Mouse (Mus musculus) kidney, embryonic 16.5 days (tissue): Measurements from ENCODE around the gene Dock7. TPM values are rescaled to one million over a fixed set of nuclear protein-coding genes. Genes with fewer than 3 reads are reported as not detected.

Experiments used
- ATAC-seq: fragments of 200-750 bp; cut with Nextera tagmentation; 2 replicates; pipeline ENCODE4 v1.8.0; 2017; ENCODE audit warnings: moderate TSS enrichment; ENCODE audit not compliant: low FRiP score, low TSS enrichment
- H3K27ac ChIP-seq: fragments of 300-500 bp; sonication (generic); 2 replicates; pipeline ENCODE4 v1.5.1; 2014; ENCODE audit warnings: low read length
- H3K27me3 ChIP-seq: fragments of 300-500 bp; sonication (generic); 2 replicates; pipeline ENCODE4 v1.6.1; 2014; ENCODE audit warnings: low read length, control low read depth, mixed read lengths; ENCODE audit not compliant: insufficient read depth
- H3K36me3 ChIP-seq: fragments of 300-500 bp; sonication (generic); 2 replicates; pipeline ENCODE4 v1.6.1; 2014; ENCODE audit warnings: low read length, control low read depth, mixed read lengths; ENCODE audit not compliant: insufficient read depth
- H3K4me1 ChIP-seq: fragments of 300-500 bp; sonication (generic); 2 replicates; pipeline ENCODE4 v1.6.1; 2014; ENCODE audit warnings: low read length, control low read depth, mixed read lengths; ENCODE audit not compliant: insufficient read depth
- H3K4me2 ChIP-seq: fragments of 300-500 bp; sonication (generic); replicated peaks from 2 replicates; pipeline ENCODE4 v1.6.1; 2014; ENCODE audit warnings: low read depth, low read length
- H3K4me3 ChIP-seq: fragments of 300-500 bp; sonication (generic); 2 replicates; pipeline ENCODE4 v1.5.1; 2014; ENCODE audit warnings: mild to moderate bottlenecking, low read length
- H3K9ac ChIP-seq: fragments of 300-500 bp; sonication (generic); replicated peaks from 2 replicates; pipeline ENCODE4 v1.6.1; 2014; ENCODE audit warnings: low read length
- H3K9me3 ChIP-seq: fragments of 300-500 bp; sonication (generic); 2 replicates; pipeline ENCODE4 v1.6.1; 2016; ENCODE audit warnings: low read length, control low read depth
- WGBS: fragments of 180-500 bp; shearing (Covaris S2); extraction: QIAGEN DNeasy Blood & Tissue Kit; methylation state at CpG from one replicate; pipeline ENCODE4 v1.1.7; 2014; 5-methylcytosine and 5-hydroxymethylcytosine counted together
- polyA plus RNA-seq: library from polyadenylated mRNA; unstranded; fragments of >200 nt; fragmentation: Nextera tagmentation; extraction: Ambion mirVana; gene quantifications from 2 replicates; pipeline ENCODE4 v1.2.1, GENCODE M21; 2015

The Dock7 gene
- 50.3 and 63.0 TPM in 2 replicates for polyA plus RNA-seq

DNA sequence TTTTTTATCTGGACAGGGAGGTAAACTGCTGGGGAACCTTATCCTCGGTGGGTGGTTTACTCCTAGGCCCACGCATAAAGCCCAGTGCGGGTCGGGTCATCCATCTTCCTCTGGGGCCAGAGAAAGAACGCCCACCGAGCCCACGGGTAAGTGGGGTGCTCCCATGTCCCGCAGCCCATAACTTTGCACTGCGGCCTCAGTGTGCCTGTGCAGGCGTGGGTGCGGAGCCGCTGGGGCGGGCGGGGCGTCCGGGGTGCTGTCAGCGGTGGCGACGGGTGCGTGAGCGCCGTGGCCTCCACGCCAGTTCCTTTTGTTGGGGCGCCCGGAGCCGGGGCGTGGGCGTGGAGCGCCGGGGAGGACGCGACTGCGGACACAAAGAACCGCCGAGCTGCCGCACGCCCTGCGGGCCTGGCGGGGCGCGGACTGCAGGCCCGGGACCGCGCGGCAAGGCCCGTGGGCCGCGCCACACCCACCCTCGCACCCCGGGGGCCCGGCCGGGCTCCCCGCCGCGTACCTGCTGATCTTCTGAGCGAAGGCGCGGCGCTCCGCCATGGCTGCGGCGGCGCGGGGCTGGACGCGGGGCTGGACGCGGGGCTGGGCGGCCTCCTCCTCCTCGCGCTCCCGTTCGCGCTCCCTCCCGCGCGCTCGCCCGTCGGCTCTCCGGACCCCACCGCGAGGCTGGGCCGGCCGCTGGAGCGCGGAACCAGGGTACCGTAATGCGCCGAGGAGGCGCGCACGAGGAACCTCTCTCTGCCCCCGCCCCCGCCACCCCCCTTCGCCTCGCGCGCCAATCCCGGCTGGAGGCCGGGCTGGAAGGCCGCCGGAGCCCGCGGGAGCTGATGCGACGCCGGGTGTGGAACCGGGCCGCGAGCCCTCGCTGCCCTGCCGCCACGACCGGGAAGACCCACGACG is at the start of gene Dock7:
Dock7 (minus strand) TSS at position 705 of the 912 bp plus-strand sequence.
- Histone ChIP-seq H3K27ac (peak within 1 kb of the TSS; percentile 79), H3K9me3 (no peaks in the 10 kb centered on the region), H3K27me3 (peaks cover 1% of the 10 kb centered on the region; the same call in 1 of the 2 replicates), H3K4me3 (peak within 1 kb of the TSS; percentile 75), H3K9ac (peak within 1 kb of the TSS; percentile 98), H3K36me3 (no peaks in the 10 kb centered on the region), H3K4me2 (peak within 1 kb of the TSS; percentile 71), H3K4me1 (peaks cover 32% of the 10 kb centered on the region)
- ATAC-seq = peak; percentile 96
- WGBS = under 1% methylated on average over 78 of the region's 117 CpGs

DNA sequence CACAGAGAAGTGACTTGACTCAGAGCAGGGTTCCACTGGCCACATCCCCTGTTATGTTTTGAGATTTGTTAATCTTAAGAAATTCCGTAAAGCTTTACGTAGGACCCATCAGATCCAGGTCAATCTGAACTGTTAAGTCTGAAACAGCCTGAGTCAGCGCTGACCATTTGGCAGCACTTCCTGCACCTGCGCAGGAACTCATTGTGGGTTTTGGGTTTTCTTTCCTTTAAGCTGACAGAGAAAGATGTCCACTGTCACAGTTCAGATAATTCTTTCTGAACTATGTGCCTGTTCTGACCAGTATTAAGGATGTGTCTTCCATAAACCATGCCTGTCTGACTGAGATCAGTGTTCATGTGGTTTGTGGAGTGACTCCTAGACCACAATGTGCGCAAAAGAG is 48.2 kb upstream of the Dock7 start:
- Histone ChIP-seq H3K27ac (no peak overlapping the region), H3K9me3 (no peaks in the 10 kb centered on the region), H3K27me3 (no peaks in the 10 kb centered on the region; the same call in 1 of the 2 replicates), H3K4me3 (no peak overlapping the region), H3K9ac (no peak overlapping the region), H3K4me1 (no peaks in the 10 kb centered on the region), H3K36me3 (no peaks in the 10 kb centered on the region), H3K4me2 (no peak overlapping the region)
- WGBS = 95% methylated on average over 5 of the region's 5 CpGs
- no peak for ATAC-seq

DNA sequence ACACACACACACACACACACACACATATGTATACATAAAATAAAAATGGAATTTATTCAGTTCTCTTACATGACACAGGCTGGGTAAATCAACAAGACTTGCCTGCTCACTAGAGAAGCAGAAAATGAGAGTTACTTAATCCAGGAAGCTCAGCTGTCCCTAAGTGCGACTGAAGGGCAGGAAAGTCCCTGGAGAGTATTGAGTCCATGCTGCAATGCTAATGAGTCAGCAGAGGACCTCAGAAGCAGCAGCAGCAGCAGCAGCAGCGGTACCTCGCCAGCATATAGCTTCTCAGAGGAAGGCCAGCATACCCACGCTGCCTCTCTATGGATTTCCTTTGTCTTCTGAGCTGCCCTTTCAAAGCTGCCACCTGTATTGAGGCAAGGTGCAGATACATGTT is 42.8 kb upstream of the Dock7 start:
- no peaks in the 10 kb centered on the region for H3K9me3 ChIP-seq
- no peak overlapping the region for H3K9ac ChIP-seq
- no peak overlapping the region for H3K4me3 ChIP-seq
- H3K27me3 ChIP-seq = no peaks in the 10 kb centered on the region; the same call in 1 of the 2 replicates
- H3K4me2 ChIP-seq = no peak overlapping the region
- no peak overlapping the region for H3K27ac ChIP-seq
- no peaks in the 10 kb centered on the region for H3K36me3 ChIP-seq
- H3K4me1 ChIP-seq = peaks cover 13% of the 10 kb centered on the region
- no peak for ATAC-seq
- 32% methylated on average over 4 of the region's 4 CpGs for WGBS

DNA sequence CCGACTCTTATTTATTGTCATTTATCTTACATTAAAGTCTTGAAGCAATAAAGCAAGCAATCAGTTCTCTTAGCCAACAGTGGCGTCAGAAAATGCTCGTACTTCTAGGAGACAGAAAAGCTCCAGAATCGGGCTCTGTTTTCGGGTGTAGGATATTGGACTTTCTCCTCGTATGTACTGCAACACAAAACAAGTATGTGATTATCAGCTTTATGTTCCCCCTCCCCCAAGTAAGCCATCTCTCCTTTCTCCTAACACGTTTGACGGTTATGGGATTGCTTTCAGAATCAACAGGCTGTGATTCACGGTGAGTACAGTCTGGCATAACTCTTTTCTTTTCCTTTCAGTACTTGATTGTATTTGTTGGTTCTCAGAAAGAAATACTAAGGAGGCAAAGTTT is 42.3 kb upstream of the Dock7 start:
- 0 out of 2 replicates have a peak overlapping the region, but pooled peaks have one; percentile 5 for H3K4me3 ChIP-seq
- H3K36me3 ChIP-seq = no peaks in the 10 kb centered on the region
- H3K9me3 ChIP-seq = no peaks in the 10 kb centered on the region
- H3K27ac ChIP-seq = no peak overlapping the region
- WGBS = 30% methylated on average over 9 of the region's 9 CpGs
- H3K27me3 ChIP-seq = no peaks in the 10 kb centered on the region; the same call in 1 of the 2 replicates
- ATAC-seq = no peak
- no peak overlapping the region for H3K9ac ChIP-seq
- H3K4me2 ChIP-seq = peak overlapping the region; percentile 10
- peaks cover 13% of the 10 kb centered on the region for H3K4me1 ChIP-seq

DNA sequence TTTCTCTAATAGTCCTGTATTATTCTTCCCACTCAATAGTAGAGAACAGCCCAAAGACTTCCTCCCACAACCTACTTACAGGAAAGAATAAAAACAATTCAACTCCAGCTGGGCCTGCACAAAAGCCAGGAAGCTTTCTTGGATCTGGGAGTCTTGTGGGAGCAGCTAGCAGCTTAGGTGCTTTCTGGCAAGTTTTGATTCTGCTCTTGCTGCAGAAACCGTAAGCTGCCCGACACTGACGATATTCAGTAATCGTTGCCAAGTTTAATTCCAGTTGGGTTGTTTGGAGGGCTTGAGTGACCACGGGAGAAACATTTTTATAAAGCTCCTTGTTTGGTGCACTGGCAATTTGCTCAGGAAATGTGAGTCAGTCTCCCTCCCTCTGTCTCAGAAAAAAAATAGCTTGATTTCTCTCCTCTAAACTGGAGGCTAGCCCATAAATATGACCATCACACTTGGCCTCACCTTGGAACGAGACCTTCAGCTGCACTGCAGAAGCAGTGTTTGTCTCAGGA is 40.8 kb upstream of the Dock7 start:
- no peaks in the 10 kb centered on the region for H3K36me3 ChIP-seq
- peak; percentile 42; the same call in 1 of the 2 replicates for ATAC-seq
- peak overlapping the region; percentile 75; the same call in 1 of the 2 replicates for H3K27ac ChIP-seq
- H3K27me3 ChIP-seq = no peaks in the 10 kb centered on the region; the same call in 1 of the 2 replicates
- H3K9me3 ChIP-seq = no peaks in the 10 kb centered on the region
- H3K4me2 ChIP-seq = no peak overlapping the region; the same call in 1 of the 2 replicates
- no peak overlapping the region for H3K4me3 ChIP-seq
- peaks cover 13% of the 10 kb centered on the region for H3K4me1 ChIP-seq
- H3K9ac ChIP-seq = no peak overlapping the region
- WGBS = 6% methylated on average over 6 of the region's 6 CpGs

DNA sequence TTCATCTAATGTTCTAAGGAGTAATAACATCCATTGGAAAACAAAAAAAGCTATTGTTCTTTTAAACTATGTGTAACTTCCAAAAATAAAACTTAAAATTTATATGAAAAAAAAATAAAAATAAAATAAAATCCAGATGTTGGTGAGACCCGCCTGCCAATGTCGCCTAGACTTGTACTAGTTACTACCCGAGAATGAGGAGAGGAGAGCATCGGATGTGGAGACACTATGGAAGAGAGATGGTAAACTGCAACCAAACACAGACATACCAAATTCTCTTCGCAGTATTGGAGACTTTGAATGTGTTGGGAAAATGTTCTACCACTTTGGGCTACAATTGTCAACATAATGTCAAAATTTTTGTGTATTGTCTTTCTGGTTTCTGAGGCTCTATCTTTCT is 40.2 kb upstream of the Dock7 start:
- Histone ChIP-seq H3K4me1 (peaks cover 13% of the 10 kb centered on the region), H3K27ac (no peak overlapping the region), H3K4me2 (no peak overlapping the region), H3K9me3 (no peaks in the 10 kb centered on the region), H3K36me3 (no peaks in the 10 kb centered on the region), H3K4me3 (no peak overlapping the region), H3K9ac (no peak overlapping the region), H3K27me3 (no peaks in the 10 kb centered on the region; the same call in 1 of the 2 replicates)
- WGBS = 70% methylated on average over 5 of the region's 5 CpGs
- no peak for ATAC-seq

DNA sequence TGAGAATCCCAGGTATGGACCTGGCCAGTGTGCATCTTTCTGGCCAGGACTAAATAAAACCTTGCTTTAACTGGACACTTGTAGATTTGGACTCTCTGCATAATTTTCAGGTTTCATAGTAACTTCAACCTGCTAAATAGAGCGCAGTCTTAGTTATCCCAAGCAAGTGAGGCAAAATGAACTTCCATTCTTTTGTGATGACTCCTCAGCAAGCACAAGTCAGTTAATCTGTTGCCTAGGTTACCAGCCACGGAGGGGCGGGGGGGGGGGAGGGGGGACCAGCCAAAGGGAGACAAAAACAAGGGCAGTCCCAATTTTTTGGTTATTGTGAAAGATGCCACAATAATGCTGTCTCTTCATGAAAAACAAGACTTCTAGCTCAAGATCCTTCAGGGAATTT is 39.7 kb upstream of the Dock7 start:
- Histone ChIP-seq H3K4me3 (no peak overlapping the region), H3K4me1 (peaks cover 13% of the 10 kb centered on the region), H3K36me3 (no peaks in the 10 kb centered on the region), H3K9me3 (no peaks in the 10 kb centered on the region), H3K27ac (no peak overlapping the region), H3K27me3 (no peaks in the 10 kb centered on the region; the same call in 1 of the 2 replicates), H3K4me2 (no peak overlapping the region), H3K9ac (no peak overlapping the region)
- no peak for ATAC-seq
- WGBS = 29% methylated on average over 3 of the region's 3 CpGs

DNA sequence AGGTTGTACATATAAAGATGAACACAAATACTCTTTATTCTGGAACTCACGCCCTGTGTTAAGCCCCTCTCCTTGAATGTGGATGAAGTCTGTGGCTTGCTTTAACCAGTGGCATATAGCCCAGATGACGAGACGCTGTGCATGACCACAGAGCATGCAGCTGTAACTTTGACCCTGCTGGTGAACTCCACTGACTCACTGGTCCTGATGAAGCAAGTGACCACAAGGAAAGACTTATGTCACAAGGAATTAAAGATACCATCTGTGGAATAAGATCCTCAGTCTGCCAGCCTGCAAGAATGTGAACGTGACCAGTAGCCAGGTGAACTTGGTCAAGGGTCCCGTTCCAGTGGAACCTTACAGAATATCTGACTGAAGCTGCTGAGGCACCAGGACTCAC is 37.8 kb upstream of the Dock7 start:
- peaks cover 3% of the 10 kb centered on the region; the same call in 1 of the 2 replicates for H3K27me3 ChIP-seq
- no peak overlapping the region for H3K4me2 ChIP-seq
- H3K4me1 ChIP-seq = peaks cover 13% of the 10 kb centered on the region
- no peak overlapping the region for H3K27ac ChIP-seq
- H3K4me3 ChIP-seq = no peak overlapping the region
- no peak overlapping the region for H3K9ac ChIP-seq
- WGBS = 74% methylated on average over 5 of the region's 5 CpGs
- H3K36me3 ChIP-seq = no peaks in the 10 kb centered on the region
- no peak for ATAC-seq
- H3K9me3 ChIP-seq = no peaks in the 10 kb centered on the region

DNA sequence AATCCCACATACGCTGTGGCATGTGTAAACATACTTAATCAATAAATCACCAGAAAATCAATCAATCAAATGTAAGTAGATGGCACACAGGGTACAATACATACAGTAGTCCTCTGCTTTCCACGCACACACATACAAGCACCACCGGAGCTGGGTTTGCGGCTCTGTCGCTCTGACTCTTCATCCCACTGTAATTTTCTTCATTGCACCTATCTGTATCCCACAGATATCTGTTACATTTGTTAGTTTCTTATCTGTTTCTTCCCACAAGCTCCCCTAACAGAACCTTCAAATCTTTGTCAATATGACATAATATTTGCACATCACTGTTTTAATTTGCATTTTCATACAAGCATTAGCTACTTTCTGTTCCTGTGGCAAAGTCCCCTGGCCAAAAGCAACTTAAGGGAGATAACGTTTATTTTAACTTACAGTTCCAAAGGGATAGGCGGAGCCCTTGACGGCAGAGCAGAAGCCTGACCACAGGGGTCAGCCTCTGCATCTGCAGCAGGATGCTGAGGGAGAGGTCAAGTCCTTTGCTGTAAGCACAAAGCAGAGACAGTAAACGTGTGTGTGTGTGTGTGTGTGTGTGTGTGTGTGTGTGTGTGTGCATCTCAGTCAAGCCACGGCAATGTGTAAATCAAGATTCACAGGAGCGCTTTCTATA is 36.1 kb upstream of the Dock7 start:
- Histone ChIP-seq H3K9ac (no peak overlapping the region), H3K9me3 (no peaks in the 10 kb centered on the region), H3K4me3 (no peak overlapping the region), H3K27me3 (peaks cover 3% of the 10 kb centered on the region; the same call in 1 of the 2 replicates), H3K36me3 (no peaks in the 10 kb centered on the region), H3K4me1 (peaks cover 11% of the 10 kb centered on the region), H3K27ac (no peak overlapping the region), H3K4me2 (no peak overlapping the region)
- no peak for ATAC-seq
- 62% methylated on average over 11 of the region's 11 CpGs for WGBS
